Mouse (Mus musculus) ES-Bruce4 (cell line): Measurements from ENCODE around the gene Psmd3.

Source experiments
- CTCF ChIP-seq: IDR thresholded peaks from one replicate; pipeline ENCODE4 v1.8.1; 2011; ENCODE audit warnings: low read depth, low read length
- EP300 ChIP-seq: IDR thresholded peaks from 2 replicates; pipeline ENCODE4 v1.6.1; 2011; ENCODE audit warnings: low read depth, low read length; ENCODE audit not compliant: insufficient read depth
- POLR2A ChIP-seq: IDR thresholded peaks from one replicate; pipeline ENCODE4 v1.8.1; 2011; ENCODE audit warnings: low read length; ENCODE audit not compliant: insufficient read depth

DNA sequence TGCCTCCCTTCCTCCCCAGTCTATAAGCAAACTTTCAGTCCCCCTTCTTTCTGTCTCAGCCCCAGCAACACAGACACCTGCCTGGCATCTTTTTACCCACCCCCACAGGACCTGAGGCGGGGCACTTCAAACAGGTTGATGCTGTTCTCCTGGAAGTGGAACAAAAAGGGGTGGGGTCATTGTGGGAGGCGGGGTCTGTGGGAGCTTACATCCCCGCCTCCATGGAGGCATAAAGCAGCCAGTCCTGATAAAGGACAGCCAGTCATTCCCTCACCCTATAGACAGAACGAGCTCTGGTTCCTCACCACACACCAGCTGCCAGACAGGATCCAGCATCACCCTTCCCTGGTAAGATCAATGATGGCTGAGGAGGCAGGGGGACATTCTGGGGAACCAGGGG lies 18.3 kb upstream of the Psmd3 start, which contains the start of gene Gsdma:
- TF ChIP-seq EP300 (no peak), CTCF (no peak), POLR2A (no peak)
